Mouse (Mus musculus) heart, embryonic 10.5 days (tissue): ENCODE results near the gene Mesd. TPM values are rescaled to one million over a fixed set of nuclear protein-coding genes. Genes with fewer than 3 reads are reported as not detected.
A peak's percentile ranks its signal among the peaks of the same experiment; 100 is the strongest.

Source experiments
- DNase-seq: peaks from one replicate; pipeline ENCODE4 v3.0.0-alpha.2; 2017; ENCODE audit warnings: low spot score
- H3K27ac ChIP-seq: fragments of 300-500 bp; sonication (generic); 2 replicates; pipeline ENCODE4 v1.5.1; 2016; ENCODE audit warnings: mild to moderate bottlenecking
- H3K27me3 ChIP-seq: fragments of 300-500 bp; sonication (generic); 2 replicates; pipeline ENCODE4 v1.6.1; 2016; ENCODE audit warnings: mild to moderate bottlenecking; ENCODE audit not compliant: poor library complexity, insufficient read depth, severe bottlenecking
- H3K36me3 ChIP-seq: fragments of 300-500 bp; sonication (generic); 2 replicates; pipeline ENCODE4 v1.6.1; 2016; ENCODE audit warnings: mild to moderate bottlenecking, moderate library complexity
- H3K4me1 ChIP-seq: fragments of 300-500 bp; sonication (generic); 2 replicates; pipeline ENCODE4 v1.6.1; 2016; ENCODE audit warnings: mild to moderate bottlenecking
- H3K4me3 ChIP-seq: fragments of 300-500 bp; sonication (generic); 2 replicates; pipeline ENCODE4 v1.5.1; 2016; ENCODE audit warnings: mild to moderate bottlenecking, moderate library complexity
- H3K9me3 ChIP-seq: fragments of 300-500 bp; sonication (generic); 2 replicates; pipeline ENCODE4 v1.6.1; 2016; ENCODE audit warnings: mild to moderate bottlenecking, moderate library complexity
- WGBS: fragments of 180-500 bp; shearing (Covaris S2); methylation state at CpG from one replicate; pipeline ENCODE4 v1.1.7; 2016; 5-methylcytosine and 5-hydroxymethylcytosine counted together
- polyA plus RNA-seq: library from polyadenylated mRNA; unstranded; fragments of >200 nt; fragmentation: Nextera tagmentation; extraction: Ambion mirVana; gene quantifications from 2 replicates; pipeline ENCODE4 v1.2.1, GENCODE M21; 2016

Mesd gene
- 93.8 and 103 TPM in 2 replicates for polyA plus RNA-seq

- Histone ChIP-seq H3K4me3 (peak within 1 kb of the TSS; percentile 95), H3K9me3 (no peaks in the 10 kb centered on the region), H3K4me1 (peaks cover 44% of the 10 kb centered on the region), H3K36me3 (peaks cover 14% of the 10 kb centered on the region), H3K27me3 (no peaks in the 10 kb centered on the region), H3K27ac (peak within 1 kb of the TSS; percentile 100)
- DNase-seq: peak; percentile 96
- under 1% methylated on average over 68 of the region's 69 CpGs for WGBS
These were observed at the start of gene Mesd, which contains the start of gene Tlnrd1 for GRCm38 (mm10) chr7:83884021-83884658. Gene Mesd, plus strand, starts transcription at chr7:83884466. Gene Tlnrd1, minus strand, starts transcription at chr7:83884305.

- Histone ChIP-seq H3K27me3 (no peaks in the 10 kb centered on the region), H3K9me3 (no peaks in the 10 kb centered on the region), H3K4me3 (no peak overlapping the region), H3K4me1 (peaks cover 7% of the 10 kb centered on the region; the same call in 1 of the 2 replicates), H3K36me3 (no peaks in the 10 kb centered on the region), H3K27ac (no peak overlapping the region)
- DNase-seq: no peak
- 69% methylated on average over 5 of the region's 5 CpGs for WGBS
These were observed 45.6 kb upstream of the Mesd start for GRCm38 (mm10) chr7:83838525-83839224.

- H3K4me3 ChIP-seq: no peak overlapping the region
- peaks cover 7% of the 10 kb centered on the region; the same call in 1 of the 2 replicates for H3K4me1 ChIP-seq
- no peaks in the 10 kb centered on the region for H3K36me3 ChIP-seq
- no peaks in the 10 kb centered on the region for H3K27me3 ChIP-seq
- WGBS: 76% methylated on average over 2 of the region's 2 CpGs
- no peak for DNase-seq
- no peaks in the 10 kb centered on the region for H3K9me3 ChIP-seq
- no peak overlapping the region for H3K27ac ChIP-seq
These were observed 44.2 kb upstream of the Mesd start for GRCm38 (mm10) chr7:83840076-83840475.

- Histone ChIP-seq H3K36me3 (no peaks in the 10 kb centered on the region), H3K9me3 (no peaks in the 10 kb centered on the region), H3K27me3 (no peaks in the 10 kb centered on the region), H3K27ac (peak overlapping the region; percentile 31; the same call in 1 of the 2 replicates), H3K4me3 (no peak overlapping the region), H3K4me1 (peaks cover 10% of the 10 kb centered on the region; the same call in 1 of the 2 replicates)
- WGBS: 57% methylated on average over 6 of the region's 6 CpGs
- no peak for DNase-seq
These were observed 41.6 kb upstream of the Mesd start for GRCm38 (mm10) chr7:83842486-83843259.

- Histone ChIP-seq H3K27me3 (no peaks in the 10 kb centered on the region), H3K36me3 (no peaks in the 10 kb centered on the region), H3K27ac (no peak overlapping the region), H3K9me3 (no peaks in the 10 kb centered on the region), H3K4me3 (no peak overlapping the region), H3K4me1 (peaks cover 10% of the 10 kb centered on the region; the same call in 1 of the 2 replicates)
- 85% methylated on average over 3 of the region's 3 CpGs for WGBS
- no peak for DNase-seq
These were observed 39.5 kb upstream of the Mesd start for GRCm38 (mm10) chr7:83844807-83845206.

- WGBS: 60% methylated on average over 5 of the region's 5 CpGs
- no peak overlapping the region for H3K27ac ChIP-seq
- no peak for DNase-seq
These were observed 36.8 kb upstream of the Mesd start for GRCm38 (mm10) chr7:83847187-83848075.

GRCm38 (mm10) chr7:83851569-83852380, 32.5 kb upstream of the Mesd start:
- H3K4me1 ChIP-seq: peaks cover 6% of the 10 kb centered on the region; the same call in 1 of the 2 replicates
- no peaks in the 10 kb centered on the region for H3K36me3 ChIP-seq
- H3K27me3 ChIP-seq: no peaks in the 10 kb centered on the region
- no peak overlapping the region for H3K27ac ChIP-seq
- WGBS: 69% methylated on average over 5 of the region's 5 CpGs
- no peak for DNase-seq
- H3K4me3 ChIP-seq: no peak overlapping the region
- no peaks in the 10 kb centered on the region for H3K9me3 ChIP-seq

More at GRCm38 (mm10) chr7:83847187-83848075, 36.8 kb upstream of the Mesd start:
- Histone ChIP-seq H3K9me3 (no peaks in the 10 kb centered on the region), H3K27me3 (no peaks in the 10 kb centered on the region), H3K4me3 (no peak overlapping the region), H3K4me1 (0 out of 2 replicates have a peak, but pooled peaks cover 7% of the 10 kb centered on the region), H3K36me3 (no peaks in the 10 kb centered on the region)

- 34% methylated on average over 5 of the region's 5 CpGs for WGBS
- no peak overlapping the region for H3K27ac ChIP-seq
These were observed 31.6 kb upstream of the Mesd start for GRCm38 (mm10) chr7:83852381-83853380.

GRCm38 (mm10) chr7:83855203-83855602, 29.1 kb upstream of the Mesd start:
- DNase-seq: no peak
- no peaks in the 10 kb centered on the region for H3K36me3 ChIP-seq
- no peaks in the 10 kb centered on the region for H3K9me3 ChIP-seq
- no peak overlapping the region for H3K27ac ChIP-seq
- WGBS: 87% methylated on average over 1 of the region's 1 CpGs
- no peak overlapping the region for H3K4me3 ChIP-seq
- H3K27me3 ChIP-seq: no peaks in the 10 kb centered on the region
- peaks cover 9% of the 10 kb centered on the region; the same call in 1 of the 2 replicates for H3K4me1 ChIP-seq

More at GRCm38 (mm10) chr7:83852381-83853380, 31.6 kb upstream of the Mesd start:
- no peak overlapping the region for H3K4me3 ChIP-seq
- H3K36me3 ChIP-seq: no peaks in the 10 kb centered on the region
- no peaks in the 10 kb centered on the region for H3K9me3 ChIP-seq
- H3K4me1 ChIP-seq: peaks cover 9% of the 10 kb centered on the region; the same call in 1 of the 2 replicates
- no peaks in the 10 kb centered on the region for H3K27me3 ChIP-seq
- no peak for DNase-seq

GRCm38 (mm10) chr7:83856353-83857207, 27.7 kb upstream of the Mesd start:
- no peaks in the 10 kb centered on the region for H3K9me3 ChIP-seq
- H3K36me3 ChIP-seq: no peaks in the 10 kb centered on the region
- DNase-seq: no peak
- WGBS: 70% methylated on average over 9 of the region's 9 CpGs
- no peaks in the 10 kb centered on the region for H3K27me3 ChIP-seq
- H3K4me1 ChIP-seq: peaks cover 9% of the 10 kb centered on the region; the same call in 1 of the 2 replicates
- H3K4me3 ChIP-seq: no peak overlapping the region
- H3K27ac ChIP-seq: no peak overlapping the region
